Mouse (Mus musculus): ENCODE data around the gene Laptm4a. TPM values are rescaled to one million over a fixed set of nuclear protein-coding genes. Genes with fewer than 3 reads are reported as not detected.

The Laptm4a gene
- total RNA-seq, 2 experiments from 2014 or later = 58.5 to 99.7 TPM

- peak; percentile 43 for ATAC-seq (replicated peaks; ENCODE audit: poor library complexity, severe bottlenecking)
Observed at GRCm38 (mm10) chr12:8947163-8947562, 25.7 kb downstream of the Laptm4a start.

GRCm38 (mm10) chr12:8947714-8948464, 26.4 kb downstream of the Laptm4a start, which contains the start of gene Matn3:
Matn3 (plus strand) TSS chr12:8947929.
- ATAC-seq (replicated peaks; ENCODE audit: poor library complexity, severe bottlenecking) = peak; percentile 80

- ATAC-seq (replicated peaks; ENCODE audit: poor library complexity, severe bottlenecking) = no peak
Observed at GRCm38 (mm10) chr12:8953136-8953535, 31.7 kb downstream of the Laptm4a start.

- ATAC-seq (replicated peaks; ENCODE audit: poor library complexity, severe bottlenecking) = no peak
Observed at GRCm38 (mm10) chr12:8954161-8954561, 32.7 kb downstream of the Laptm4a start.

GRCm38 (mm10) chr12:8961607-8962316, 40.3 kb downstream of the Laptm4a start:
- ATAC-seq (replicated peaks; ENCODE audit: poor library complexity, severe bottlenecking) = no peak

- peak; percentile 78 for ATAC-seq (replicated peaks; ENCODE audit: poor library complexity, severe bottlenecking)
Observed at GRCm38 (mm10) chr12:8969828-8970227, 48.4 kb downstream of the Laptm4a start.

GRCm38 (mm10) chr12:8973820-8974465, 52.5 kb downstream of the Laptm4a start, which contains the start of gene Wdr35:
Wdr35 (plus strand) TSS chr12:8973892.
- ATAC-seq (replicated peaks; ENCODE audit: poor library complexity, severe bottlenecking) = peak; percentile 88

- no peak for ATAC-seq (replicated peaks; ENCODE audit: poor library complexity, severe bottlenecking)
Observed at GRCm38 (mm10) chr12:8975076-8975475, 53.6 kb downstream of the Laptm4a start.

Other genes starting within 250 kb of the Laptm4a start
- 133 and 140 TPM in 2 replicates for gene Pum2, start 247.5 kb upstream of the Laptm4a start, total RNA-seq (2014; fragmentation: Nextera tagmentation)
- 139 and 153 TPM in 2 replicates for gene Pum2, start 247.5 kb upstream of the Laptm4a start, total RNA-seq (2017)
- gene Sdc1, start 150.3 kb upstream of the Laptm4a start, total RNA-seq (2014; fragmentation: Nextera tagmentation) = 0.36 and 0.45 TPM in 2 replicates
- 0.69 and 1.2 TPM in 2 replicates for gene Sdc1, start 150.3 kb upstream of the Laptm4a start, total RNA-seq (2017)
- gene Matn3, start 26.3 kb downstream of the Laptm4a start, total RNA-seq (2014; fragmentation: Nextera tagmentation) = not detected in 2 replicates
- gene Matn3, start 26.3 kb downstream of the Laptm4a start, total RNA-seq (2017) = not detected in 2 replicates
- 0.09 and 1.2 TPM in 2 replicates for gene Wdr35, start 52.2 kb downstream of the Laptm4a start, total RNA-seq (2014; fragmentation: Nextera tagmentation)
- 0.57 and 1.0 TPM in 2 replicates for gene Wdr35, start 52.2 kb downstream of the Laptm4a start, total RNA-seq (2017)
- 35.6 and 51.0 TPM in 2 replicates for gene Ttc32, start 108.3 kb downstream of the Laptm4a start, total RNA-seq (2014; fragmentation: Nextera tagmentation)
- gene Ttc32, start 108.3 kb downstream of the Laptm4a start, total RNA-seq (2017) = 26.2 and 29.0 TPM in 2 replicates